Mouse (Mus musculus) small intestine, adult 2 months (tissue): ENCODE data around the gene Rgs19.

Experiments used
- CTCF ChIP-seq: fragments of 200-500 bp; IDR thresholded peaks from 2 replicates; pipeline ENCODE4 v1.5.1; 2012; ENCODE audit warnings: low read depth, mild to moderate bottlenecking, control low read depth, inconsistent platforms, low read length, moderate library complexity, mixed read lengths; ENCODE audit not compliant: insufficient replicate concordance, insufficient read length; ENCODE audit errors: extremely low read depth
- POLR2A ChIP-seq: fragments of 200-500 bp; IDR thresholded peaks from 2 replicates; pipeline ENCODE4 v1.6.1; 2012; ENCODE audit warnings: low read depth, mild to moderate bottlenecking, control low read depth, inconsistent platforms, low read length, moderate library complexity

GRCm38 (mm10) chr2:181730051-181730450 is 36.3 kb upstream of the Rgs19 start:
- TF ChIP-seq CTCF (no peak), POLR2A (no peak)
